Mouse (Mus musculus) gastrocnemius, adult 18-20 months (tissue): ENCODE measurements at regions not wholly inside any gene's neighbourhood (a gene's known extent, or its start where the extent isn't known, plus 50 kb on each side); places are given as distances from the start of the nearest gene placed in this dataset.

Experiments
- DNase-seq: peaks from one replicate; pipeline ENCODE4 v3.0.0; 2021; ENCODE audit warnings: low spot score

GRCm38 (mm10) chr11:112103252-112103651 lies 678.8 kb upstream of the Sox9 start:
- no peak for DNase-seq

GRCm38 (mm10) chr11:112106891-112107290 lies 675.1 kb upstream of the Sox9 start:
- DNase-seq = no peak

- no peak for DNase-seq
These were observed 674.7 kb upstream of the Sox9 start for GRCm38 (mm10) chr11:112107314-112107713.

GRCm38 (mm10) chr11:112121026-112121425 lies 661.0 kb upstream of the Sox9 start:
- no peak for DNase-seq

GRCm38 (mm10) chr11:112121831-112122230 lies 660.2 kb upstream of the Sox9 start:
- no peak for DNase-seq

GRCm38 (mm10) chr11:112125249-112125933 lies 656.6 kb upstream of the Sox9 start:
- DNase-seq = no peak

GRCm38 (mm10) chr11:112130090-112130489 lies 651.9 kb upstream of the Sox9 start:
- DNase-seq = no peak

GRCm38 (mm10) chr11:112137401-112138020 lies 644.5 kb upstream of the Sox9 start:
- DNase-seq = no peak

GRCm38 (mm10) chr11:112140058-112140457 lies 642.0 kb upstream of the Sox9 start:
- DNase-seq = no peak

GRCm38 (mm10) chr11:112140495-112140894 lies 641.5 kb upstream of the Sox9 start:
- DNase-seq = no peak

- no peak for DNase-seq
These were observed 641.1 kb upstream of the Sox9 start for GRCm38 (mm10) chr11:112140912-112141311.

GRCm38 (mm10) chr11:112152051-112152450 lies 630.0 kb upstream of the Sox9 start:
- no peak for DNase-seq

- DNase-seq = no peak
These were observed 628.8 kb upstream of the Sox9 start for GRCm38 (mm10) chr11:112153198-112153597.

- no peak for DNase-seq
These were observed 627.2 kb upstream of the Sox9 start for GRCm38 (mm10) chr11:112154712-112155319.

GRCm38 (mm10) chr11:112155339-112155955 lies 626.6 kb upstream of the Sox9 start:
- no peak for DNase-seq

GRCm38 (mm10) chr11:112163681-112164265 lies 618.3 kb upstream of the Sox9 start:
- no peak for DNase-seq

- DNase-seq = no peak
These were observed 608.4 kb upstream of the Sox9 start for GRCm38 (mm10) chr11:112173585-112173984.

GRCm38 (mm10) chr11:112175302-112175701 lies 606.7 kb upstream of the Sox9 start:
- DNase-seq = no peak

GRCm38 (mm10) chr11:112180666-112181065 lies 601.4 kb upstream of the Sox9 start:
- peak; percentile 1 for DNase-seq

GRCm38 (mm10) chr11:112197620-112198268 lies 584.3 kb upstream of the Sox9 start:
- no peak for DNase-seq

GRCm38 (mm10) chr11:112204561-112204960 lies 577.5 kb upstream of the Sox9 start:
- DNase-seq = no peak

GRCm38 (mm10) chr11:112209414-112209813 lies 572.6 kb upstream of the Sox9 start:
- peak; percentile 34 for DNase-seq
